Mouse (Mus musculus) neural tube, embryonic 15.5 days (tissue): Measurements from ENCODE around the gene Vmn1r196. TPM values are rescaled to one million over a fixed set of nuclear protein-coding genes. Genes with fewer than 3 reads are reported as not detected.

Experiments used
- polyA plus RNA-seq: library from polyadenylated mRNA; unstranded; fragments of >200 nt; fragmentation: Nextera tagmentation; extraction: Ambion mirVana; gene quantifications from 2 replicates; pipeline ENCODE4 v1.2.1, GENCODE M21; 2015

Gene Vmn1r196
- polyA plus RNA-seq, 1 experiment from 2014 or later = not detected

Other genes with a start within 250 kb of the Vmn1r196 start
- 4.8 and 8.5 TPM in 2 replicates for gene Hist1h4i, start 248.6 kb upstream of the Vmn1r196 start, polyA plus RNA-seq
- 3.0 and 13.9 TPM in 2 replicates for gene Hist1h2ag, start 247.0 kb upstream of the Vmn1r196 start, polyA plus RNA-seq
- gene Hist1h2bj, start 246.7 kb upstream of the Vmn1r196 start, polyA plus RNA-seq = 2.0 and 7.2 TPM in 2 replicates
- not detected in 2 replicates for gene Vmn1r188, start 205.5 kb upstream of the Vmn1r196 start, polyA plus RNA-seq
- not detected in 2 replicates for gene Vmn1r189, start 184.1 kb upstream of the Vmn1r196 start, polyA plus RNA-seq
- gene Vmn1r191, start 106.0 kb upstream of the Vmn1r196 start, polyA plus RNA-seq = not detected in 2 replicates
- gene Vmn1r192, start 98.8 kb upstream of the Vmn1r196 start, polyA plus RNA-seq = not detected in 2 replicates
- gene Vmn1r193, start 66.8 kb upstream of the Vmn1r196 start, polyA plus RNA-seq = not detected in 2 replicates
- not detected in 2 replicates for gene Vmn1r194, start 45.7 kb upstream of the Vmn1r196 start, polyA plus RNA-seq
- not detected in 2 replicates for gene Vmn1r195, start 19.4 kb upstream of the Vmn1r196 start, polyA plus RNA-seq
- gene Vmn1r197, start 34.7 kb downstream of the Vmn1r196 start, polyA plus RNA-seq = not detected in 2 replicates
- gene Vmn1r198, start 60.4 kb downstream of the Vmn1r196 start, polyA plus RNA-seq = not detected in 2 replicates
- gene Vmn1r199, start 89.9 kb downstream of the Vmn1r196 start, polyA plus RNA-seq = not detected in 2 replicates
- gene Vmn1r200, start 100.5 kb downstream of the Vmn1r196 start, polyA plus RNA-seq = not detected in 2 replicates
- not detected in 2 replicates for gene Vmn1r201, start 182.0 kb downstream of the Vmn1r196 start, polyA plus RNA-seq
- gene Vmn1r202, start 215.5 kb downstream of the Vmn1r196 start, polyA plus RNA-seq = not detected in 2 replicates
- not detected in 2 replicates for gene Vmn1r203, start 228.2 kb downstream of the Vmn1r196 start, polyA plus RNA-seq